Mouse (Mus musculus): Measurements from ENCODE around the gene Poln.

Gene Poln

DNA sequence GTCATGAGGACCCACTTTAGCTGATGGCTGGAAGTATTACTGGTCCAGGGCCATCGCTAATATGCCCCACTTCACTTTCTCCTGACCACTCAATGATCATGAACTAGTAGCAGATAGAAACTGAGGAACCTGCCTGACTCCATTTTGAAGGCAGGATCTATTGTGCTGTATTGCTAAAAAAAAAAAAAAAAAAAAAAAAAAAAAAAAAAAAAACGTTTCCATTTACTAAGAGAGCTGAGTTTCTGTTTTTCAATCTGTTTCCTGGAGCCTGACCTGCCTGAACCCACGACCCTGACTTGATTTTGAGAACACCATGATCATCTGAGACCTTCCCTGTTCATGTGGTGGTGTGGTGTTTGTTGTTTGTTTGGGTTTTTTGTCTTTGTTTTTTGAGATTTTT lies 193.0 kb downstream of the Poln start:
- no peak for DNase-seq

DNA sequence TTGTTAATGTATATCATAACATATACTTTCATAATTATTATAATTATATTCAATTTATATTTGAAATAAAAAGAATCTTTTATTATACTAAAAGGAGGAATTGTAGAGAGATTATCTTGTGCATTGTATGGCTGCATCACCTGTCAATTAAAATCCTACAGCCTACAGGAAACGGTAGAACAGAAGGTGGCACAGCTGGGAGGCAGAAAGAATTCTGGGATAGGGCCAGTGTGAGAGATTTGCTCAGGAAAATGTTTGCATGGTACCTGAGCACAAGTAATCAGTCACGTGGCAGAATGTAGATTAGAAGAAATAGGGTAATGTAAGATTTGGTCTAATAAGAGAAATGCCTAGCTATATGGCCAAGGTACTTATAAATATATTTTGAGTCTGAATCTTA lies 194.5 kb downstream of the Poln start:
- no peak for DNase-seq

DNA sequence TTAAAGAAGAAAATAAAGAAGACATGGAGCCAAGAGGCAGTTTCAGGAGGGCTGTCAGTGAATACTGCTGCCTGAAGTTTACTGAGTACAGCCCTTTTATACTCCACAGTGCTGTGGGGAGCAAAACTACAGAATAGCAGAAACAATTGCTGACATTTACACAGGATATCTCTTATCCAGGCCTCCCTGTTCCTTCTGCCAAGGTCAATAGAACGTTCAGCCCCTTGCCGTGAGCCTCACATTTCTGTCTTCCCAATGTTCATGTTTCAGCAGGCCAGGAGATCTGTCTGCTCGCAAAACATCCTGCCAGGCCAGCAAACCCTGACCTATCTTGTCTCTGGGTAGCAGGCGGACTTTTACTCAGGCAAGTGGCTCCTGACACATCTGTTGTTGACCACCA lies 209.9 kb downstream of the Poln start:
- DNase-seq, result no peak
